Mouse (Mus musculus): ENCODE data around the gene Wdr54.

Gene Wdr54

DNA sequence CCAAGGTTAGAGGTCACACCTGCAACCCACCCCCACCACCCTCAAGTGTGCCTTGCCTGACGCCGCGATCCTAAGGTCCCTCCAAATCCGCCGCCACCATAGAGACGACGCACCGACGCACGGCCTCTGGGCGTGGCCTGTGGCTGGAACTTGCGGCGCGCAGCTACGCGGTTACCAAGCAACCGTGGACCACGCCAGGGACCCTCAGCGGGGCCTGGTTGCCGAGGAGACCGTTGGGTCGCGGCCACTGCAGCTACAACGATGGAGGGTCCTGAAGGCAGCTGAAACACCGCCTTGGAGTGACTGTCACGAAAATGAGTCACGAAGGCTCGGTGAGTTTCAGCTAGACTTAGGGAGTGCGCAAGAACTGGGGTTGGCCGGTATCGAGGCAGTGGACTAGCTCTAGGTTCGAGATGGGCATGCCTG, at the start of gene Wdr54, which contains the start of gene 1700003E16Rik:
Gene Wdr54 (minus strand): TSS at position 139 of the 426 bp plus-strand sequence.
Gene 1700003E16Rik (plus strand): TSS at position 146 of the 426 bp plus-strand sequence.
- no peak for DNase-seq (ENCODE audit: extremely low read depth, low read depth)

DNA sequence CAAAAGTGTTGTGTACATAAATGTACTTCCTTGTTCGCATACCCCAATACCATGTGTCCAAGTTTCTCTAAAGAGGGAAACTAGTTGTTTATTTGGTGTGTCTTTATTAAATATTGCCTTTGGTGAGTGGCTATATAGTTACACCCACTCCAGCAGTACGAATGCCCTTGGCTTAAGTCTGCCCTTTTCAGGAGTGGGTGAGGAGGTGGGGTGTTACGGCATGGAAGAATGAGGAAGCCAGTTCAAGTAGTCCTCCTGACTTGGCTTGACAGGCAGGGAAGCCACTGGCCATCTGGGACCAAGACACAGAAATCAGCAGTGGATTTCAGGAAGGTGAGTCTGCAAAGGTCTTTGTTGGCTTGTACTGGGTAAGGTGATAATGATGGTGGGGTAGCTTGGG, 49.7 kb upstream of the Wdr54 start:
- no peak for DNase-seq (ENCODE audit: extremely low read depth, low read depth)

DNA sequence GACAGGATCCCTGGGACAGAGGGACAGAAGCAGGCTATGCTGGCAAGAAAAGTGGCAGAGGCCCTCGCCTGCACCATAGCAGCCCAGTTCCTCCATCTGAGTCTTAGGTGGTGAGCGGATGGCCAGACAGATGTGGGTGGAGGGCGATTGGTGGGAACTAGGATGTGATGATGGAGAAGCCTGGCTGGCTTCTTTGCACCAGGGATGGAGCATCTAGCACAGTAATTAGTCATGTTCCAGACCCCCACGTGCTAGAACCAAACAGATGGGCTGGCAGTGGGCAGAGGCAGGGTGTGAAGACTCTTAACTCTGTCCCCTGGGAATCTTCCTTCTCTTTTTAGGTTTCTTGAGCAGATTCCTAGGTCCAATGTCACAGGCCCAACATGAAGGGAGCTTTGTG, 47.1 kb upstream of the Wdr54 start:
- DNase-seq (ENCODE audit: extremely low read depth, low read depth), result no peak

DNA sequence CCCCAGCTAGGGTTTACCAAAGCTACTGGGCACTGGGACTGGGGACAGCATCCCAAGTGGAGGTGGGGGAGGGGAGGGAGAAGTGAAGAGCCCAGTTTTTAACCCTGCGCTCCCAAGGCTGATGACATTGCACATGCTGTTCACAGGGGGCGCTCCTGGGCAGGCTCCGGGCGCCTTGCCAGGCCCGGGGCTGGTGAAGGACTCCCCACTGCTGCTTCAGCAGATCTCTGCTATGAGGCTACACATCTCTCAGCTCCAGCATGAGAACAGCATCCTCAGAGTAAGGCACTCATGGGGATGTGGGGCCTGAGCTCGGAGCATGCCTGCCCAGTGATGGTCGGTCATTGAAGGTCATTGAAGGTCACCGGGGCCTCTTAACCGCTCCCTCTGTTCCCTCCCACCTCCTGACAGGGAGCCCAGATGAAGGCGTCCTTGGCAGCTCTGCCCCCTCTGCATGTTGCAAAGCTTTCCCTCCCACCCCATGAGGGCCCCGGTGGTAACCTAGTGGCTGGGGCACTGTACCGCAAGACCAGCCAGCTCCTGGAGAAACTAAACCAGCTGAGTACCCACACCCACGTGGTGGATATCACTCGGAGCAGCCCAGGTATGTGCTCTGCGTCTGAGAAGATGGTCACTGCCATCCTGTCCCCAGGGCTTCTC, 41.3 kb upstream of the Wdr54 start:
- no peak for DNase-seq (ENCODE audit: extremely low read depth, low read depth)

DNA sequence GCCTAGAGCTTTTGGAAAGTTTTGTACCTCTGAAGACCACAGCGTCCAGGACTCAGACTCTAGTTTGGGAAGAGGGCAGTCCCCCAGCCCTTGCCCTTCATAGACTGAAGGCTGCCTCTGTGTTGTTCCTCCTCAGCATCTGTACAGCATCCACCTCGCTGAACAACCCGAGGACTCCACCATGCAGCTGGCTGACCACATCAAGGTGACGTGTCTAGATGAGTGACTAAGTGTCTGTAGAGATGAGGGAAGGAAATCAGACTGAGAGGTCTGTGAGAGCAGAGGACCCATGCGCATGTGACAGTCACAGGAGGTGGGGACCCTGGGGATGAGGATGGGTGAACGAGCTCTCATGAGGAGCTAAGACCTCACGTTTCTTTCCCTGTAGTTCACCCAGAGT, 37.4 kb upstream of the Wdr54 start:
- no peak for DNase-seq (ENCODE audit: extremely low read depth, low read depth)

DNA sequence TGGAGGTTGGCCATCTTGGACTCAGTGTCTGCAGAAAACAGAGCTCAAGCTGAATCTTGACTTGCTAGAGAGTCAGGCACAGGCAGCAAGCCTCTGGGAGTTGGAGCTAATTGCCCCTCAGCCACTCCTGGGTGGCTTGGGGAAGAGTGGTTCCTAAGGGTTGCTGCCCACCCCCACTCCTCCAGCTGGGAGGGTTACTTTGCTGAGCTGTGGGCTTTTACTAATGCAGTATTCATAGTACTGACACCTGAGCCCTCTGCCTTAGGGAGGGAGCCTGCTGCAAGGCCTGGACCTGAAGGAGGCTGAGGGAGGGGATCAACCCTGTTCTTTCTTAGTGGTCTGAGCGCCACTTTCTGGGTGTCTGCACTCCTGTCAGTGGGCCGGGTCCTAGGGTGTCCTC, 30.7 kb upstream of the Wdr54 start:
- no peak for DNase-seq (ENCODE audit: extremely low read depth, low read depth)

DNA sequence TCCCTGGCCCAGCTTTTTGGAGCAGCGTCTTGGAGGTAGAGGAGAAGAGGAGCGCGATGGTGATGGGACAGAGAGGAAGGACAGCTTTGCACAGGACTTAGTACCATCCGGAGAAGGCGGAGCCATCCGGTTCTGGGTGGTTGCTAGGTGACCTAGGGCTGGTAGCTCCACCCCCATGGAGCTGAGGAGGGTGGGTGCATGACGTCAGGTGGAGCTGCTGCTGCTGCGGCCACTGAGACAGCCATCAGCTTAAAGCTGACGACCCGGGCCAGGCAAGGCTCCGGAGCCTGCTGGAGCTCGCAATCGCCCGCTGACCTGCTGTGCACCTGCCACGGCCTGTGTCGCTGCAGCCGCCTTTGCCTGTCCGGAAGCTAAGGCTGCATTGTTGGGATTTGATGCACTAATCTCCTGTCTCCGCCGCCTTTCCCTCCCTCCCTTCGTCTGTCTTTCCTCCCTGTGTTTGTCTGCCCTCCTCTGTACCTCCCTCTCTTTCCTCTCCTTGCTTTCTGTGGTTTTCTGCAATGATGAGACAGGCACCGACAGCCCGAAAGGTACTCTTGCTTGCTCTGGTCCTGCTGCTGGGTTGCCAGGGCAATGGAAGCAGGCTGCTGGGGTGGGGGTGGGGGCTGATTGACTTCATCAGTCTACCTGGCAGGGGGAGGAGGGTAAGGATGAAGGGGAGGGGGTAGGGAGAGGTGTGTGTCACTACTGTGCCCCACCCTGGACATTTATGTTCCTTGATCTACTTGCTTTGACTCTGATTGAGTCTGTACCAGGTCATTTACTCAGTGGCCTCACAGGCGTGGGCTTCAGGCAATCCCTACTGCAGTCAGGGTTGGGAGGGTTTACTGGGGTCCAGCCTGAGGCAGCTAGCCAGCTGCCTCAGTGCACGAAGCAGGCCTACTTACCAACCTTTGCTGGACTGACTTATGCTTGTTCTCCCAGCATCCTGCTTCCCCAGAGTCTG, 30.0 kb upstream of the Wdr54 start:
- no peak for DNase-seq (ENCODE audit: extremely low read depth, low read depth)

DNA sequence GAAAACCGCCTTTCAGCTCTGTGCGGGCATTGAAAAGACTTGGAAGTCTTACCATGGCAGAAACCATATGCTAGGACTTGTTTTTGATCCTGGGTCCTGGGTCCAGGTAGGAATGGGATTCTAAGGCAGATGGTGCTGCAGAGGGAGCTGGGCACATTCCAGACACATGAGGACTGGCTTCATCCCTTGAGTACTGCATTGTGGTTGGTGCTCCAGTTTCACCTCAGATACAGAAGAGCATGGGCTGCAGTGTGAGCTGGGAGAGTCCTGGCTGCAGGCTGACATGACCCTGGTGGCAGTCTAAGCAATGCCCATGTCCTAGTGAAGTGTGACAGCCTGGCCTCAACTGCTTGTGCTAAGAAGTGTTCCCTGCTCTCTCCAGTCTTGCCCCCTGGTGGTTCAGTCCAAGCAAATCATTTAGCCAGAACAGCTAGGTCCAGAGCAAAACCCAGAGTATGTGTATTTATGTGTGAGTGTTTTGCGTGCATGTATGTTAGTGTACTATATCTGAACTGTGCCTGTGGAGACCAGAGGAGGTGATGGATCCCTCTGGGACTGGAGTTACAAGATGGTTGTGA, 28.8 kb upstream of the Wdr54 start:
- DNase-seq (ENCODE audit: extremely low read depth, low read depth), result no peak

DNA sequence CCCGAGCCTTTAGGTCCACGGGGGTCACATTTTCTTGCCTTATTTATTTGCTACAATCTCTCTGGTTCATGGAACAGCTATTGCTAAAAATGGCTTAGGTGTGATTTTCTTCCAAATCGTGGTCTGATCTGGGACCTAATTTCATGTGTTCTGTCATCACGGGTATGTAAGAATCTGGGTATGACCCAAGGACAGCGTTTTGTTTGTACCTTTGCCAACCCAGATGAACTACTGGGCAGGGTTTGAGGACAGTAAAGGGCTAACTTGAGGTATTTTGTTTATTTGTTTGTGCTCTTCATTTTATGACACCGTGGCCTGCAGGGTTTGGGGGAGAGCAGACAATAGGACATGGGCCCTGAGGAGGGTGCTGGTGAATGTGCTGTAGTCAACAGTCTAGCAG, 24.4 kb upstream of the Wdr54 start:
- no peak for DNase-seq (ENCODE audit: extremely low read depth, low read depth)

DNA sequence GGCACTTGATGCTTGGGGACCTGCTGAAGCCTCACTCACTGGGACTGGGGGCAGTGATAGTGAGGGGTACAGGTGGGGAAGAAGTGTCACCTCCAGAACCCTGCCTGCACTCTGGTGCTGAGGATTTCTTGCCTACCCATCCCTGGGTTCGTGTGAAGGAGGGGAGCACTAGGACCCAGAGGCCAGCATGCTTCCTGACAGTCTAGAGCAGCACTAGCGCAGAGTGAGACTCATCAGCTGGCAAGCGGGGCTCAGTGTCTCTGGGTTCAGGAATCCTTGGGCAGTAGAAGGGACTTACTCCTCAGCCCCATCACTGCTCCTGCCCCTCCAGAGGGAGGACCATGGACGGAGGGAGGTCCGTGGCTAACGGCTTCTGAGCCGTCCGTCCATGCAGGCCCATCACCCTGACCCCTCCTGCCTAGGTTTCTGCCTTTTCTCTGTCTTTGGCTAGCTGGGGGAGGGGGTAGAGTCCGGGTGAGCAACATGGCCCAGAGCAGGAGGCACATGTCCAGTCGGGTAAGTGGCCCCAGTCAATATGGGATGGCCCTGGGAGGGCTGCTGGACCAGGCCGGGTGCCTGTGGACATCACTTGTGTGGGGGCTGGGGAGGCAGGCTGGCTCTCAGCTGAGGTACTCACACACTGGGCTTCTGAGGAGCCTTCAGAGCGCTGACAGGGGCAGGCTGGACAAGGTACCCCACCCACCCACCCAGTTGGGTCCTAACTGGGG, 23.4 kb upstream of the Wdr54 start:
- DNase-seq (ENCODE audit: extremely low read depth, low read depth), result no peak

DNA sequence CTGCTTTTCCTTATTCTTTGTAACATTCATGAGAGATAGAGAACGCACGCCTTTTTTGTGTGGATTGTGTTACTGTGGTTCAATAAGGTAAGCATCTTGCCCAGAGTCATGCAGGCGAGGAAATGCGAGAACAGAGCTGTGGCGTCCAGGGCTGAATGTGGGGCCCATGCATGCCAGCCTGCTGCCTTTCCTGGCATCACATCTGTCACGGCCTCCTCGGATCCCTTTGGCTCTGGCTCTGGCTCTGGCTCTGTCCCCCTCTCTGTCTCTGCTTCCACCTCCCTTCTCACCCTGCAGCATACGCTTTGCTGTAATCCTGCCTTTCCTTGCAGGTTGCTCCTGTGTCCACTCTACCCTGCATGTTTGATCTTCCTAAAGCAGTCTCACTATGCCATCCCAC, 19.8 kb upstream of the Wdr54 start:
- no peak for DNase-seq (ENCODE audit: extremely low read depth, low read depth)

DNA sequence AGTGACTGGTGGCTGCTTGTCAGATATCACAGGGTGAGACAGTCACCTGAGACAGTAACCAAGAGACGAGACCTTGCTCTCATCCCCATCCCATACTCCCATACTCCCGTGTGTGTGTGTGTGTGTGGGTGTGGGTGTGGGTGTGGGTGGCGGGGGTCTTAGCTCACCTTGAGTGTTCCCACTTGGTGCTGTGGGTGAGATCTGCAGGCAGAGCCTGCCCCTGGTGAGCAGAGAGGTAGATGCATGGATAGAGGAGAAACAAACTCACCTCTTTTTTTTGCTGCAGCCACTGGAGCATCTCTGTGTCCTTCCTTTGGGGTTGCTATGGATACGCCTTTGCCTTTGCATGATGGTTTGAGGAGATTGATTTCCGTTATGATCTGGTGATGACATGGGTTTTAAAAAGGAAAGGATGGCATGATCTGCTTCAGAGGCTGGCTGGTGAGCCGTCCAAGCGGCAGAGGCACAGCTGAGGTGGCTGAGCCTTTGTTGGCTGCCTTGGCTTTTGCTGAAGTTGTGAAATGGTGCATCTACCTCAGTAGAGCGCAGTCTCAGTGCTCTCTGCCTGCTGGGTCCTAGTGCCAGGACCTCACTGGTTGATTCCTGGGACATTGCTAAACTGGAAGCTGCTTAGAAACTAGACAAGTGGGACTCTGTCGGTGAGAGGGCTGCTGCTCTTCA, 16.2 kb upstream of the Wdr54 start:
- DNase-seq (ENCODE audit: extremely low read depth, low read depth), result no peak

DNA sequence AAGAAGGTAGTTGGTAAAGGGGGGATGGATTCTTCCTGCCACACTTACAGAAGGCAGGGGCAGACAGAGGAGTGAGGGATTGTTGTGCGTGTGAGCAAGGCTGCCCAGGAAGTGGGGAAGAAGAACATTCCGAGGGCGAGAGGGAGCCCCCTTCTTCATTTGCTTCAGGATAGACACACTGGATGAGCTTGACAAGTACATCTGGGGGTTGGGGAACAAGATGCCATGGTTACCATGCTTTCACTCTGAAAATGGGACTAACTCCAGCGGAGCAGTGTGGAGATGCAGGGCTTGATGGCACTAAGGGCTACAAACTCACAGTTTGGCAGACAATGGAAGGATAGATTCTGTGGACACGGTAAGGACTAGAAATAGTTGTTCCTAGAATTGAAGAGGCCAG, 14.9 kb upstream of the Wdr54 start:
- DNase-seq (ENCODE audit: extremely low read depth, low read depth), result no peak

DNA sequence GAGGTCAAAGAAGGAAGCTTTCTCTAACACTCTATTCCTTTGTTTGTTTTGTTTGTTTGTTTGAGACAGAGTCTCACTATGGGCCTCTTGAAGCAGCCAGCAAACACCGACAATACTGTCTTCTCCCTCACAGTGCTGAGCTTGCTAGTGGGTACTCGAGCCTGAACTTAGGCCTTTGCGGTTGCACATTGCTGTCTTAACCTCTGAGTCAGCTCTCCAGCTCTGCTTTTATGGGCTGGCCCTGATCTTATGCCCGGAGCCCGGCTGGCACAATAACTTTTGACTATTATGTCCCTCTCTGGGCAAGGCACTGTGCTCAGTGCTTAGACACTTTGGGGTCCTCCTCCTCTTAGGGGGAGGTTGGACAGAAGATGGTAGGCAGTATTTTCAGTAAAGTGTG, 13.7 kb upstream of the Wdr54 start:
- DNase-seq (ENCODE audit: extremely low read depth, low read depth), result no peak

DNA sequence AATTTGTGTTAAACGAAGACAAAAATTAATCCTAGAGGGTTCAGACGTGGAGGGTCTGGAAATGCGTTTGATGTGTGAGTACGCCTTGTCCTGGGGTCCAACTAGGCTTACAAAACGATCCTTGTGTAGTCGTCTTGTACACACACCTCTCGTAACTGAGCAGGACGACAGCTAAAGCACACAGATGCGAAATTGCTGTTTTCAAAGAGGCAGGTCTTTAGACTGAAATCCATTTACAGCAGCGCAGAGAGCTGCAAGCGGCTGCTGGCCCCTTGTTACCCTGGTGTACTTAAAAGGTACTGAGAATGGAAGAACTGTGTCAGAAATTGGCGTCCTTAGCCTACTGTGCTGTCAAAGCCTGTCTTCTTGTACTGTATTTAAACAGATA, 10.0 kb upstream of the Wdr54 start:
- DNase-seq (ENCODE audit: extremely low read depth, low read depth), result peak; percentile 37

DNA sequence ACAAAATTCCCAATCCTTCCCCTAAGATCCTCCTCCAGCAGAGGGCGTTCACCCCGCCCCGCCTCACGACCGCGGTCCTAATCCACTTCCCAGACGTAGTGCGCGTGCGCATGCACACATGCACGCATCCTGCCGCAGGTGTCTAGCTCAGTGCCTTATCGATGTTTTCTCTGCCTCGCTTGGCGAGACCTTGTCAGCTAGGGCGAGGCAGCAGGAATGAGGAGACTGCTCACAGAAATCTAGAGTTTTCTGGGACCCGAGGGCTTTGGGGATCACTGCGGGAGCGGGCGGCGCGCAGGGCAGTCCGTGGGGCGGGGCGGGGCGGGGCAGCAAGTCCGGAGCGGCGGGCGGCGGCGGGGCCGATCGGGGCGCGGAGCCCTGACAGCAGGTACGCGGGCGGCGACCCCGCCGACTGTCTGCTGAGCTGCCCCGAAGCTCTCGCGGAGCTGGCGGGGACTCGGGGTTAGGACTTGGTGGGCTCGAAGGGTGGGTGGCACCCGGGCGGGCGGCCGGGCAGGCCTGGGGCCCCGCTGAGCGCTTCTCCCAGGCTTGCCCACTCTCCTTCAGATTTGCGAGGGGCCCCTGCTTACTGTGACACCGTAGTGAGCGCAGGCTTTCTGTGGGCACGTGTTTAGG, 9.5 kb upstream of the Wdr54 start, which contains the start of gene Dctn1:
Gene Dctn1 (plus strand): TSS at position 314 of the 636 bp plus-strand sequence.
- peak; percentile 81 for DNase-seq (ENCODE audit: extremely low read depth, low read depth)

DNA sequence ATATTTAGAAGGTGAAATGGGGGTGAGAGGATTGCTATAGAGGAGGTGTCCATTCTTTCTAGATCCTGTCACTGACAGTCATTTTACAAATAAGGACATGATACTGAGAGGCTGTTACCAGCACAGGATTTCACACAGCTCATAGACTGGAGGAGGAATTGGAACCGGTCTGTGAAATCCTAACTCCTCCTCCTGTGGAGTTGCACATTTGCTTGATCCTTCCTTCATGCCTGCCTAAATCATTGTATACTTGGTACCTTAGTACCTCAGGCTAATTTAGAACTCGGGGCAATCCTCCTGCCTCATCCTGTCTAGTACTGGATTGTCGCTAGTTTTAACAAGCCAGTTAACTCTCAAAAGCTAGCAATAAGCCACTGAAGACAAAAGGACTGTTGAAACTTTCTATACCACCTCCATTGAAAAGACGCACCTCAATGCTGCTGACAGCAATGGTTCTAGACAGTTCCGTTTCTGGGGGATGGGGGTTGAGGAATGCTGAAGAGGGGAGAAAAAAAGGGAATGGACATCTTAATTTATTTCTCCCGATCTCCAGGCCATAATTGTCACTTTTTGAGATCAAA, 8.9 kb upstream of the Wdr54 start:
- no peak for DNase-seq (ENCODE audit: extremely low read depth, low read depth)

DNA sequence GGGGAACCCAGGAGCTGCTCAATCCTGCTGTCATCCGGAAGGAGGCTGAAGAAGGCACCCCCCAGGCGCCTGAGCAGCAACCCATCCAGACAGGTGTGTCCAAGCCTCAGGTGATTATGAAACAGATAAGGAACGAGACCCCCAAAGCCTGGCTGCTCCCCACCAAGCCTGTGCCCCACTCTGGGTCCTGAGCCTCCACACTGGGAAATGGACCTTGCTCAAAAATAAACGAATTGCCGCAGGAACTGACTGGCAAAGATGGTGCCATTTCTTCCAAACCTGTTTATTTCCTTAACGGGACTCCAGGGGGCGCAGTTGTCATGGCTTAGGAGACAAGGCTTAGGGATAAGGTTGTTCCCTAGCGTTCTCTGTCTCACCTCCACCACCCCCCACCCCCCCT, 6.5 kb upstream of the Wdr54 start:
- DNase-seq (ENCODE audit: extremely low read depth, low read depth), result peak; percentile 44

DNA sequence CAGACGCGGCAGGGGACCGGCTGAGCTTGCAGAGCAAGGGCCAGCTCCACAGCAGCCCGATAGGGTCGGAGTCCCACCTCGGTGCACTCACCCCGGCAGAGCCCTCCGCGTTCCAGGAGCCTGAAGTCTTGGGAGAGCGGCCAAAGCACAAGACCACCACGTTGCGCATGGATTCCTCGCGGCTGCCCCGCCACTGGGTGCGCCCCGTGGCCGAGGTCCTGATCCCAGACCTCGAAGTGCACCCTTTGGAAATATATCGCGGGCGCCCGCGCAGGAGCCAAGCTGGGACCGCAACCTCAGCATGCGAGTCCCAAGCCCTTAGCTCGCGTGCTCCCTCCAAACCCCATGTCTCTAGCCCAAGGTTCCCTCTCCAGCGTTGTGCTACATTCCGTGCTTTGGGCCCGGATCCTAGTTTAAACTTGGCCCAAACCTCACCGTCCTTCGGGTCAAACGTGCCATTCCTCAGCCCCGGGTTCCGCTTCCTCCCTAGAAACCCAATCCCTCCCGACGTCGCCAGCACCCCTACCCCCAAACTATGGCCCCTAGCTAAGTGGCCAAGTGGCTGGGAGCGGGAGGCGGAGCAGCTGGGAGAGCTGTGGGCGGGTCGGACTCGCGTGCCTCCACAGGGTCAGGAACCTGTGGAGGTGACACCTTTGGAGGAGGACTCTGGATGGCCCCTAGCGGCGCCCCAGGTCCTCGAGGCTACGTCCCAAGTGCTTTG, 5.9 kb upstream of the Wdr54 start:
- DNase-seq (ENCODE audit: extremely low read depth, low read depth), result no peak
